Mouse (Mus musculus) testis, adult 2 months (tissue): ENCODE data around the gene Ipcef1.

Source experiments
- CTCF ChIP-seq: fragments of 200-500 bp; IDR thresholded peaks from 2 replicates; pipeline ENCODE4 v1.5.1; 2012; ENCODE audit warnings: low read depth, mild to moderate bottlenecking, inconsistent platforms, low read length, moderate library complexity; ENCODE audit not compliant: control insufficient read depth, insufficient read depth, insufficient replicate concordance
- POLR2A ChIP-seq: fragments of 200-500 bp; IDR thresholded peaks from 2 replicates; pipeline ENCODE4 v1.6.1; 2012; ENCODE audit warnings: low read depth, mild to moderate bottlenecking, inconsistent platforms, low read length, moderate library complexity; ENCODE audit not compliant: control insufficient read depth

GRCm38 (mm10) chr10:7043896-7044295 lies 8.4 kb downstream of the Ipcef1 start:
- TF ChIP-seq CTCF, result no peak
- no peak for TF ChIP-seq POLR2A
